Comparison of ENCODE assay signal across 8 mouse cellular contexts in genomic region chr13:34993085-34993484, GRCm38 (mm10). TPM values are rescaled to one million over a fixed set of nuclear protein-coding genes. Genes with fewer than 3 reads are reported as not detected.
DNase-seq lines count a peak whose midpoint lies in the region; ATAC-seq and TF ChIP-seq lines count a peak whose summit lies in the region.

No protein-coding gene starts in this region.

- no peak overlapping the region for H3K27ac ChIP-seq in heart, embryonic 10.5 days
- peak overlapping the region; percentile 95; the same call in 1 of the 2 replicates for H3K27ac ChIP-seq in hindbrain, embryonic 10.5 days
- no peak overlapping the region for H3K27ac ChIP-seq in thymus, adult 2 months (ENCODE audit: control insufficient read depth, insufficient read depth, low read length)

- peak overlapping the region; percentile 69 for H3K4me3 ChIP-seq in heart, embryonic 10.5 days
- peak overlapping the region; percentile 82 for H3K4me3 ChIP-seq in E14TG2a.4 (replicated peaks; ENCODE audit: low read length)
- H3K4me3 ChIP-seq in hindbrain, embryonic 10.5 days: peak overlapping the region; percentile 69
- no peak overlapping the region for H3K4me3 ChIP-seq in thymus, adult 2 months (ENCODE audit: control insufficient read depth, insufficient read depth, low read length)

- DNase-seq in heart, embryonic 10.5 days (ENCODE audit: low spot score): no peak
- DNase-seq in heart, postnatal 25 days (ENCODE audit: low spot score): no peak
- peak; percentile 3 for DNase-seq in hindbrain, embryonic 10.5 days (ENCODE audit: low spot score)
- DNase-seq in lung, postnatal 36 days: peak; percentile 15
- no peak for DNase-seq in frontal cortex, adult 2 months (ENCODE audit: extremely low spot score in 1 of 2, low spot score in 1 of 2)
- DNase-seq in thymus, adult 2 months: no peak

- TF ChIP-seq POLR2A in thymus, adult 2 months (IDR thresholded peaks at IDR 0.05; ENCODE audit: control insufficient read depth, extremely low read depth, insufficient read depth, low read length, poor library complexity): no peak

- peaks cover 1% of the 10 kb centered on the region; the same call in 1 of the 2 replicates for H3K9me3 ChIP-seq in heart, embryonic 10.5 days
- H3K9me3 ChIP-seq in E14TG2a.4 (ENCODE audit: low read length): peaks cover 2% of the 10 kb centered on the region; the same call in 1 of the 2 replicates
- H3K9me3 ChIP-seq in hindbrain, embryonic 10.5 days: peaks cover under 1% of the 10 kb centered on the region; the same call in 1 of the 2 replicates

- intact Hi-C loops in heart, postnatal 25 days (cut with DNase I): loop anchor here (10.0 kb wide), 1 partner anchor 118 kb away; the partner anchor contains the start of gene Prpf4b

- peaks cover 23% of the 10 kb centered on the region for H3K36me3 ChIP-seq in heart, embryonic 10.5 days
- peaks cover 20% of the 10 kb centered on the region for H3K36me3 ChIP-seq in E14TG2a.4 (ENCODE audit: insufficient read depth, low read length)
- peaks cover 20% of the 10 kb centered on the region for H3K36me3 ChIP-seq in hindbrain, embryonic 10.5 days
- peaks cover 19% of the 10 kb centered on the region for H3K36me3 ChIP-seq in thymus, adult 2 months (ENCODE audit: control insufficient read depth, insufficient read depth, low read length)

- WGBS in heart, embryonic 10.5 days: 78% methylated on average over 4 of the region's 4 CpGs
- 82% methylated on average over 4 of the region's 4 CpGs for WGBS in hindbrain, embryonic 10.5 days
- WGBS in thymus, adult 2 months: 75% methylated on average over 4 of the region's 4 CpGs

- ATAC-seq in inflammation-experienced regulatory T-cells, adult 6 months: no peak

- no peaks in the 10 kb centered on the region for H3K27me3 ChIP-seq in heart, embryonic 10.5 days (ENCODE audit: insufficient read depth, poor library complexity, severe bottlenecking)
- no peaks in the 10 kb centered on the region for H3K27me3 ChIP-seq in E14TG2a.4 (ENCODE audit: insufficient read depth, low read length)
- no peaks in the 10 kb centered on the region for H3K27me3 ChIP-seq in hindbrain, embryonic 10.5 days (ENCODE audit: insufficient read depth, poor library complexity, severe bottlenecking)
- H3K27me3 ChIP-seq in thymus, adult 2 months (ENCODE audit: control insufficient read depth, insufficient read depth, low read length): no peaks in the 10 kb centered on the region

- TF ChIP-seq CTCF in E14TG2a.4 (conservative IDR thresholded peaks at IDR 0.05; ENCODE audit: low read length): no peak
- no peak for TF ChIP-seq CTCF in thymus, adult 2 months (IDR thresholded peaks at IDR 0.05; ENCODE audit: borderline replicate concordance, control insufficient read depth, extremely low read depth, insufficient read depth, low read length, poor library complexity)

- peaks cover 10% of the 10 kb centered on the region; the same call in 1 of the 2 replicates for H3K4me1 ChIP-seq in heart, embryonic 10.5 days
- H3K4me1 ChIP-seq in E14TG2a.4 (replicated peaks; ENCODE audit: low read depth, low read length): peaks cover 29% of the 10 kb centered on the region
- H3K4me1 ChIP-seq in hindbrain, embryonic 10.5 days (replicated peaks): peaks cover 22% of the 10 kb centered on the region
- H3K4me1 ChIP-seq in thymus, adult 2 months (replicated peaks; ENCODE audit: control insufficient read depth, insufficient read depth, low read length): peaks cover 2% of the 10 kb centered on the region

RNA-seq across cellular contexts. Expression of gene Eci3, which starts 29.5 kb away (rescaled TPM):
- 0.43 and 0.55 TPM in 2 replicates for polyA plus RNA-seq in heart, embryonic 10.5 days (2016; fragmentation: Nextera tagmentation; extraction: Ambion mirVana)
- total RNA-seq in heart, postnatal 25 days (2021): 1 to 10 TPM; 1.7 to 2.7 TPM
- 0.27 and 0.60 TPM in 2 replicates for polyA plus RNA-seq in hindbrain, embryonic 10.5 days (2016; fragmentation: Nextera tagmentation; extraction: Ambion mirVana)
- polyA plus RNA-seq in frontal cortex, adult 2 months (2012; rRNA removed): 0.30 and 0.44 TPM in 2 replicates
- under 1 TPM in 1 of 3 experiments, not detected in 2; 0.78 TPM for polyA plus RNA-seq in inflammation-experienced regulatory T-cells, adult 6 months (2017; shearing (Covaris generic))
- polyA plus RNA-seq in thymus, adult 2 months (2012; rRNA removed): 0.23 and 0.40 TPM in 2 replicates

RNA-seq across cellular contexts. Expression of gene Eci2, which starts 33.8 kb away (rescaled TPM):
- polyA plus RNA-seq in heart, embryonic 10.5 days (2016; fragmentation: Nextera tagmentation; extraction: Ambion mirVana): 92.5 and 96.4 TPM in 2 replicates
- total RNA-seq in heart, postnatal 25 days (2021): 100 to 1,000 TPM; 262 to 265 TPM
- 92.6 and 103 TPM in 2 replicates for polyA plus RNA-seq in hindbrain, embryonic 10.5 days (2016; fragmentation: Nextera tagmentation; extraction: Ambion mirVana)
- polyA plus RNA-seq in frontal cortex, adult 2 months (2012; rRNA removed): 62.7 and 68.7 TPM in 2 replicates
- polyA plus RNA-seq in inflammation-experienced regulatory T-cells, adult 6 months (2017; shearing (Covaris generic)): 100 to 1,000 TPM in 1 of 3 experiments, 10 to 100 TPM in 2; 89.0 to 105 (median 99.2) TPM
- polyA plus RNA-seq in thymus, adult 2 months (2012; rRNA removed): 72.6 and 82.4 TPM in 2 replicates

Comparison
In these comparisons a context has a peak if more than half of its experiments do, and no peak if none do; other contexts are left out.
1. DNase-seq: peak in hindbrain, embryonic 10.5 days (single experiment) and lung, postnatal 36 days (single experiment); none in heart, embryonic 10.5 days (single experiment), heart, postnatal 25 days (single experiment), frontal cortex, adult 2 months (0 of 2) and thymus, adult 2 months (single experiment).